Mouse (Mus musculus): Measurements from ENCODE around the gene Gm11939.
"Not testable (repeated sequence)": the region's sequence is repeated elsewhere in the genome, so short reads cannot be mapped to it uniquely, and the experiment has no call there.

The Gm11939 gene

GRCm38 (mm10) chr11:99559366-99559765, at the start of gene Gm11939:
TSS of gene Gm11939 (minus strand) at chr11:99559466.
- DNase-seq (ENCODE audit: extremely low read depth, low read depth) = no peak

GRCm38 (mm10) chr11:99603208-99603607, 43.9 kb upstream of the Gm11939 start, which contains the start of gene Gm11938:
TSS of gene Gm11938 (minus strand) at chr11:99603308.
- not testable (repeated sequence) for DNase-seq (ENCODE audit: extremely low read depth, low read depth)

- DNase-seq (ENCODE audit: extremely low read depth, low read depth) = not testable (repeated sequence)
These were observed 38.5 kb upstream of the Gm11939 start, which contains the start of gene Krtap9-3 for GRCm38 (mm10) chr11:99597742-99598141. TSS of gene Krtap9-3 (minus strand) at chr11:99598105.

- no peak for DNase-seq (ENCODE audit: extremely low read depth, low read depth)
These were observed 31.7 kb upstream of the Gm11939 start, which contains the start of gene Krtap1-3 for GRCm38 (mm10) chr11:99590981-99591380. TSS of gene Krtap1-3 (minus strand) at chr11:99591339.

GRCm38 (mm10) chr11:99585096-99585495, 25.8 kb upstream of the Gm11939 start:
- DNase-seq (ENCODE audit: extremely low read depth, low read depth) = no peak

- no peak for DNase-seq (ENCODE audit: extremely low read depth, low read depth)
These were observed 24.0 kb upstream of the Gm11939 start, which contains the start of gene Krtap1-4 for GRCm38 (mm10) chr11:99583245-99583704. TSS of gene Krtap1-4 (minus strand) at chr11:99583654.

- no peak for DNase-seq (ENCODE audit: extremely low read depth, low read depth)
These were observed 22.3 kb upstream of the Gm11939 start for GRCm38 (mm10) chr11:99581564-99581963.

GRCm38 (mm10) chr11:99581051-99581450, 21.8 kb upstream of the Gm11939 start:
- no peak for DNase-seq (ENCODE audit: extremely low read depth, low read depth)

- DNase-seq (ENCODE audit: extremely low read depth, low read depth) = no peak
These were observed 21.4 kb upstream of the Gm11939 start, which contains the start of gene Krtap1-5 for GRCm38 (mm10) chr11:99580636-99581035. TSS of gene Krtap1-5 (minus strand) at chr11:99581016.

GRCm38 (mm10) chr11:99574106-99574505, 14.8 kb upstream of the Gm11939 start:
- no peak for DNase-seq (ENCODE audit: extremely low read depth, low read depth)

- DNase-seq (ENCODE audit: extremely low read depth, low read depth) = no peak
These were observed 13.9 kb upstream of the Gm11939 start for GRCm38 (mm10) chr11:99573164-99573563.

- no peak for DNase-seq (ENCODE audit: extremely low read depth, low read depth)
These were observed 7.3 kb upstream of the Gm11939 start, which contains the start of gene Krtap3-1 for GRCm38 (mm10) chr11:99566530-99566929. TSS of gene Krtap3-1 (minus strand) at chr11:99566630.

GRCm38 (mm10) chr11:99562580-99562979, 3.3 kb upstream of the Gm11939 start:
- DNase-seq (ENCODE audit: extremely low read depth, low read depth) = no peak

- DNase-seq (ENCODE audit: extremely low read depth, low read depth) = no peak
These were observed 1.1 kb downstream of the Gm11939 start for GRCm38 (mm10) chr11:99557976-99558745.

- no peak for DNase-seq (ENCODE audit: extremely low read depth, low read depth)
These were observed 2.5 kb downstream of the Gm11939 start, which contains the start of gene Krtap3-2 for GRCm38 (mm10) chr11:99556753-99557152. TSS of gene Krtap3-2 (minus strand) at chr11:99556853.

GRCm38 (mm10) chr11:99556195-99556594, 3.1 kb downstream of the Gm11939 start:
- no peak for DNase-seq (ENCODE audit: extremely low read depth, low read depth)

GRCm38 (mm10) chr11:99550765-99551164, 8.5 kb downstream of the Gm11939 start, which contains the start of gene Krtap3-3:
TSS of gene Krtap3-3 (minus strand) at chr11:99550865.
- DNase-seq (ENCODE audit: extremely low read depth, low read depth) = no peak

- DNase-seq (ENCODE audit: extremely low read depth, low read depth) = no peak
These were observed 11.4 kb downstream of the Gm11939 start for GRCm38 (mm10) chr11:99547892-99548291.

GRCm38 (mm10) chr11:99539721-99540120, 19.5 kb downstream of the Gm11939 start:
- DNase-seq (ENCODE audit: extremely low read depth, low read depth) = no peak

GRCm38 (mm10) chr11:99521288-99521860, 37.9 kb downstream of the Gm11939 start, which contains the start of gene Krt39:
TSS of gene Krt39 (minus strand) at chr11:99521338.
- no peak for DNase-seq (ENCODE audit: extremely low read depth, low read depth)

GRCm38 (mm10) chr11:99514098-99514497, 45.2 kb downstream of the Gm11939 start:
- DNase-seq (ENCODE audit: extremely low read depth, low read depth) = no peak
